Mouse (Mus musculus) small intestine, adult 2 months (tissue): ENCODE data around the gene Dab1.

Experiments
- CTCF ChIP-seq: fragments of 200-500 bp; IDR thresholded peaks from 2 replicates; pipeline ENCODE4 v1.5.1; 2012; ENCODE audit warnings: low read depth, mild to moderate bottlenecking, control low read depth, inconsistent platforms, low read length, moderate library complexity, mixed read lengths; ENCODE audit not compliant: insufficient replicate concordance, insufficient read length; ENCODE audit errors: extremely low read depth
- POLR2A ChIP-seq: fragments of 200-500 bp; IDR thresholded peaks from 2 replicates; pipeline ENCODE4 v1.6.1; 2012; ENCODE audit warnings: low read depth, mild to moderate bottlenecking, control low read depth, inconsistent platforms, low read length, moderate library complexity

DNA sequence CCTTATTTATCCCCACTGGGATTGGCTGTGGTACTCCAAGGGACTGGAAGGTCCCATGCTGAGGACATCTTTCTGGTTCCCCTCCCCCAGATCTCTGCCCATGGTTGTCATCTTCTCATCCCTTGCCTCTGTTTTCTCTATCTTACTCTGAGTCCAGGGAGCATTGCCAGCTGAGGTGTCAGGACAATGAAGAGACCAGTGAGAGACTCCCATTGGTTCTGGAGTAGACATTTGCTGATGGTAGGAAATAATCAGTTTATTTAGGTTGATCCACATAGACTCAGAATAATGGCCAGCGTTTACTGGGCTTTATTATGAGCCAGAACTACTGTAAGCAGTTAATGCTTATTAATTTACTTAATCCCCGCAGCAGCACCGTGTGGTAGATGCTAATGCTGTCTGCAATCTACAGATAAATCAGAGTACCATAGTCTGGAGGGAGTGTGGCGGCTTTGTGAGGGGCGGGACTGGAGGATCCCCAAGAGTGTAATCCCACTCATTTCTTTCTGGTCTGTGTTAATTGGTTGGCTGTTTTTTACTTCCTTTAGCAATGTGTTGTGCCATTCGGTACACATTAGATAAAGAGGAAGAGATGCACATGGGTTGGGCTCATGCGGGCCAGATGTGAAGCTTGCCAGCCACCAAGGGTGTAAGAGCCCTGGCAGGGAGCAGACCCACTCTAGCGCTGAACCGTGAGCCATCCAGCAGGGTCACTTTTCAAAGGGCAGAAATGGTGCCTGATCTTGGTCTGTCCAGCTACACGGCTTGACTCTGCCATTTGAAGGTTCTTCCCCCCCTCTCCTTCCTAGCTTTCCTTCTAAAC lies 824.0 kb downstream of the Dab1 start:
- TF ChIP-seq POLR2A (no peak), CTCF (no peak)
